Mouse (Mus musculus) liver, embryonic 15.5 days (tissue): ENCODE measurements around the gene Emilin2. TPM values are rescaled to one million over a fixed set of nuclear protein-coding genes. Genes with fewer than 3 reads are reported as not detected.

ENCODE experiments used
- ATAC-seq: fragments of 200-750 bp; cut with Nextera tagmentation; 2 replicates; pipeline ENCODE4 v1.8.0; 2017; ENCODE audit warnings: moderate number of reproducible peaks, mild to moderate bottlenecking, moderate library complexity; ENCODE audit not compliant: insufficient read depth
- H3K27ac ChIP-seq: fragments of 300-500 bp; sonication (generic); replicated peaks from 2 replicates; pipeline ENCODE4 v1.5.1; 2015; ENCODE audit warnings: mild to moderate bottlenecking, inconsistent platforms
- H3K27me3 ChIP-seq: fragments of 300-500 bp; sonication (generic); 2 replicates; pipeline ENCODE4 v1.6.1; 2015; ENCODE audit warnings: mild to moderate bottlenecking, inconsistent platforms
- H3K36me3 ChIP-seq: fragments of 300-500 bp; sonication (generic); replicated peaks from 2 replicates; pipeline ENCODE4 v1.6.1; 2015; ENCODE audit warnings: moderate library complexity, mild to moderate bottlenecking, inconsistent platforms
- H3K4me1 ChIP-seq: fragments of 300-500 bp; sonication (generic); replicated peaks from 2 replicates; pipeline ENCODE4 v1.6.1; 2015; ENCODE audit warnings: inconsistent platforms
- H3K4me2 ChIP-seq: fragments of 300-500 bp; sonication (generic); 2 replicates; pipeline ENCODE4 v1.6.1; 2015; ENCODE audit warnings: moderate library complexity, mild to moderate bottlenecking, inconsistent platforms
- H3K4me3 ChIP-seq: fragments of 300-500 bp; sonication (generic); replicated peaks from 2 replicates; pipeline ENCODE4 v1.5.1; 2015; ENCODE audit warnings: mild to moderate bottlenecking, inconsistent platforms
- H3K9ac ChIP-seq: fragments of 300-500 bp; sonication (generic); 2 replicates; pipeline ENCODE4 v1.6.1; 2015; ENCODE audit warnings: moderate library complexity, mild to moderate bottlenecking, inconsistent platforms
- H3K9me3 ChIP-seq: fragments of 300-500 bp; sonication (generic); replicated peaks from 2 replicates; pipeline ENCODE4 v1.6.1; 2016; ENCODE audit warnings: inconsistent platforms
- WGBS: fragments of 180-500 bp; shearing (Covaris S2); methylation state at CpG from one replicate; pipeline ENCODE4 v1.1.7; 2015; ENCODE audit warnings: mixed read lengths; ENCODE audit not compliant: insufficient replicate concordance; 5-methylcytosine and 5-hydroxymethylcytosine counted together
- polyA plus RNA-seq: library from polyadenylated mRNA; unstranded; fragments of >200 nt; fragmentation: Nextera tagmentation; extraction: Ambion mirVana; gene quantifications from 2 replicates; pipeline ENCODE4 v1.2.1, GENCODE M21; 2015

Emilin2 gene
- polyA plus RNA-seq, 1 experiment from 2014 or later: 23.9 TPM

DNA sequence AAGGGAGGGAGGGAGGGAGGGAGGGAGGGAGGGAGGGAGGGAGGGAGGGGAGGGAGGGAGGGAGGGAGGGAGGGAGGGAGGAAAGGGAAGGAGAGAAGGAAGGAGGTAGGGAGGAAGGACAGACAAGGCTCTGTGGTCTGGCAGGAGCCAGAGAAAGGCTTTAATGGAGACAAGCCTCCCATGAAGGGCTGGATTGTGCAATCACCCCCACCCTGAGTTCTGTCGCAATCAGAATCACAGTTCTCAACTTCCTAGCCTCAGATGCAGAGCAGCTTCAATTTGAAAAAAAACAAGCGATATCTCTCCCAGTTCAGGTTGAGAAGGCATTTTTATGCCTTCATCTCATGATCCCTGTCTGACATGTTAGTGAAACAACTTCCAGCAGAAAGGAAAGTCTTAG, 11.4 kb downstream of the Emilin2 start:
- H3K4me1 ChIP-seq: peaks cover 27% of the 10 kb centered on the region
- no peaks in the 10 kb centered on the region for H3K36me3 ChIP-seq
- no peak overlapping the region for H3K9ac ChIP-seq
- no peaks in the 10 kb centered on the region for H3K9me3 ChIP-seq
- WGBS: 44% methylated on average over 2 of the region's 2 CpGs
- no peak overlapping the region for H3K4me3 ChIP-seq
- H3K27ac ChIP-seq: peak overlapping the region; percentile 54; the same call in 1 of the 2 replicates
- no peak overlapping the region for H3K4me2 ChIP-seq
- no peaks in the 10 kb centered on the region for H3K27me3 ChIP-seq
- no peak for ATAC-seq

- peak; percentile 38; the same call in 1 of the 2 replicates for ATAC-seq
- Histone ChIP-seq H3K4me1 (peaks cover 32% of the 10 kb centered on the region), H3K36me3 (no peaks in the 10 kb centered on the region), H3K4me2 (no peak overlapping the region), H3K9ac (no peak overlapping the region), H3K27ac (peak overlapping the region; percentile 54), H3K4me3 (no peak overlapping the region), H3K9me3 (no peaks in the 10 kb centered on the region), H3K27me3 (no peaks in the 10 kb centered on the region)
- 56% methylated on average over 4 of the region's 4 CpGs for WGBS
Observed at GRCm38 (mm10) chr17:71299879-71300278, 11.9 kb downstream of the Emilin2 start.

DNA sequence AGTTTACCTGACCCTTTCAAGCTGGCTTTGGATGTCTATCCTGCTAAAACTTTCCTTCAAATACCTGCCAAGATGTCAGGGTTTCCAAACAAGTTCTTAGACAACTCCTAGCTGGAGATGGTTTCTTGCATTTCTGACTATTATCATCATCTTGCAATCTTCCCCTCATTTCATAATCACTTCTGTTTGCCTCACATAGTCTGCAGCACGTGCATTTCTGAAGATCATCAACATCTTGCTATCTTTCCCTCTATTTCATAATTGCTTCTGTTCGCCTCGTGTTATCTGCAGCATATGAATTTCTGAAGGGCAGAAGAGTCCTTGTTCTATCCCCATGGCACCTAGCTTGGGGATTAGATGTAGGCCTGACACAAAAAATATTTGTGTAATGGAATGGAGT, 17.2 kb downstream of the Emilin2 start:
- WGBS: 19% methylated on average over 3 of the region's 3 CpGs
- Histone ChIP-seq H3K27ac (peak overlapping the region; percentile 90), H3K27me3 (no peaks in the 10 kb centered on the region), H3K36me3 (no peaks in the 10 kb centered on the region), H3K4me1 (peaks cover 74% of the 10 kb centered on the region), H3K4me3 (no peak overlapping the region), H3K9ac (no peak overlapping the region), H3K4me2 (no peak overlapping the region), H3K9me3 (no peaks in the 10 kb centered on the region)
- no peak for ATAC-seq

GRCm38 (mm10) chr17:71292897-71293296, 18.9 kb downstream of the Emilin2 start:
- H3K4me1 ChIP-seq: peaks cover 91% of the 10 kb centered on the region
- peak overlapping the region; percentile 23 for H3K4me2 ChIP-seq
- no peak for ATAC-seq
- 30% methylated on average over 4 of the region's 4 CpGs for WGBS
- no peak overlapping the region for H3K9ac ChIP-seq
- H3K4me3 ChIP-seq: no peak overlapping the region
- H3K27ac ChIP-seq: peak overlapping the region; percentile 90
- no peaks in the 10 kb centered on the region for H3K27me3 ChIP-seq
- no peaks in the 10 kb centered on the region for H3K9me3 ChIP-seq
- no peaks in the 10 kb centered on the region for H3K36me3 ChIP-seq

- peak overlapping the region; percentile 90 for H3K27ac ChIP-seq
- H3K4me1 ChIP-seq: peaks cover 93% of the 10 kb centered on the region
- 42% methylated on average over 6 of the region's 6 CpGs for WGBS
- H3K9ac ChIP-seq: no peak overlapping the region
- peak overlapping the region; percentile 49 for H3K4me2 ChIP-seq
- no peak overlapping the region for H3K4me3 ChIP-seq
- no peaks in the 10 kb centered on the region for H3K9me3 ChIP-seq
- H3K27me3 ChIP-seq: no peaks in the 10 kb centered on the region
- H3K36me3 ChIP-seq: no peaks in the 10 kb centered on the region
- ATAC-seq: no peak
Observed at GRCm38 (mm10) chr17:71291897-71292420, 19.8 kb downstream of the Emilin2 start.

- 29% methylated on average over 7 of the region's 7 CpGs for WGBS
Observed at GRCm38 (mm10) chr17:71290486-71291410, 21.0 kb downstream of the Emilin2 start.

DNA sequence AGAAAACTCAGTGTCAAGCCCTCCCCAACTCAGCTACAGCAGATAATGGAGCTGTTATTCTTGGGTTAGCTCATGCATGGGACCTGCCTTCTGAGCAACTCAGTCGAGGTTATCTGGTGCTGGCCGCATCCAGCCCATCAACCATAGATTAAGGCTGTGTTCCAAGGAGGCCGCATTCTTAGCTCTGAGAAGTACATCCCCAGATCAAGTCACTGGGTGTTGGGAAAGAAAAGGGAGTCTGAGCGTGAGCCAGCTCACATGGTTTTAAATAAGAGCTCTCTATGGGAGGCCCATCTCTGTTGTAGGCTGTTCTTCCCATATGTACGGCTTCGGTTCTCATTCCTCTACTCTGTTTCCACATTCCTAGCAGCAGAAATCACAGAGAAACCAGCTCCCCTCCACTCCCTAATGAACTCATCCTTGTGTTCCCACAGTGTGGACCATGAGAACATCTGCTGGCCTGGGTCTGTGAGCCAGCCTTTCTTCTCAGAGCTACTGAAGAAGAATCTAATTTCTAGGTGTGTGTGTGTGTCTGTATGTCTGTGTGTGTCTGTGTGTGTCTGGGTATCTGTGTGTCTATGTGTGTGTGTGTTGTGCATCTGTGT, 22.1 kb downstream of the Emilin2 start:
- ATAC-seq: peak; percentile 49; the same call in 1 of the 2 replicates
- Histone ChIP-seq H3K36me3 (no peaks in the 10 kb centered on the region), H3K9me3 (no peaks in the 10 kb centered on the region), H3K4me1 (peaks cover 100% of the 10 kb centered on the region), H3K27ac (peak overlapping the region; percentile 90), H3K4me2 (peak overlapping the region; percentile 49), H3K9ac (peak overlapping the region; percentile 5; the same call in 1 of the 2 replicates), H3K4me3 (no peak overlapping the region), H3K27me3 (no peaks in the 10 kb centered on the region)
- WGBS: 38% methylated on average over 6 of the region's 6 CpGs

More at GRCm38 (mm10) chr17:71290486-71291410, 21.0 kb downstream of the Emilin2 start:
- Histone ChIP-seq H3K36me3 (no peaks in the 10 kb centered on the region), H3K27me3 (no peaks in the 10 kb centered on the region), H3K9ac (peak overlapping the region; percentile 43; the same call in 1 of the 2 replicates), H3K4me3 (no peak overlapping the region), H3K27ac (peak overlapping the region; percentile 90), H3K9me3 (no peaks in the 10 kb centered on the region), H3K4me2 (peak overlapping the region; percentile 49), H3K4me1 (peaks cover 98% of the 10 kb centered on the region)
- peak; percentile 89 for ATAC-seq

DNA sequence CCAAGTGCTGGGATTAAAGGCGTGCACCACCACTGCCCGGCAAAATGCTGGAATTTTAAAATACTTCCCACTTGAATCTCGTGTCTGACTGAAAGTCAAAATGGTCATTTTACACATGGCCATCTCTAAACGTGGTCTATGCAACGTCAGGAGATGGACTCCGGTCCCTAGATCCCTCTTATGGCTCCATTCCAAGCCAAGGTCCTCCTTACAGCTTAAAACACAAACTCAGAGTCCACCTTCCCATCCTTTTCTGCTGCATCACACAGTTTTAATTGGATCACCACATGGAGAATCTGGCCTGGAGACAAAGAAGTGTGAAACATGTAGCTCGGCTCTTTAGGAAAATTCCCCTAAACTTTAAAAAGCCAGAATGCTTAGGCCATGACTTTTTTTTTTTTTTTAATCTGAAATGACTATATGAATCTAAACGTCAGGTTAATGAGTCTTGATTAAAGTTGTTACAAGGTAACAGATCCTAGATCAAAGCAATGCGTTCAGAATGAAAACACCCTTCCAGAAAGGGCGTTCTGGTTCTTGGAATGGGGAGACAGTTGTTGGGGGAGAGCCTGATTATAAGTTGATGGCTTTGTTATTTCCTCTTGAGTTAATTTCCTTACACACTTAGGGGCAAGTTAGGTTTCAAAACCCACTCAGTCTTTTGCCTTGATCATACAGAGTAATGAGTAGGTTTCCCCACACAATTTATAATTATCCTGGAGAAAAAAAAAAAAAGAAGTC, 22.8 kb downstream of the Emilin2 start:
- Histone ChIP-seq H3K9ac (no peak overlapping the region), H3K27me3 (no peaks in the 10 kb centered on the region), H3K4me3 (no peak overlapping the region), H3K4me1 (peaks cover 100% of the 10 kb centered on the region), H3K36me3 (no peaks in the 10 kb centered on the region), H3K27ac (peak overlapping the region; percentile 90), H3K4me2 (peak overlapping the region; percentile 49), H3K9me3 (no peaks in the 10 kb centered on the region)
- no peak for ATAC-seq
- WGBS: 60% methylated on average over 10 of the region's 10 CpGs

DNA sequence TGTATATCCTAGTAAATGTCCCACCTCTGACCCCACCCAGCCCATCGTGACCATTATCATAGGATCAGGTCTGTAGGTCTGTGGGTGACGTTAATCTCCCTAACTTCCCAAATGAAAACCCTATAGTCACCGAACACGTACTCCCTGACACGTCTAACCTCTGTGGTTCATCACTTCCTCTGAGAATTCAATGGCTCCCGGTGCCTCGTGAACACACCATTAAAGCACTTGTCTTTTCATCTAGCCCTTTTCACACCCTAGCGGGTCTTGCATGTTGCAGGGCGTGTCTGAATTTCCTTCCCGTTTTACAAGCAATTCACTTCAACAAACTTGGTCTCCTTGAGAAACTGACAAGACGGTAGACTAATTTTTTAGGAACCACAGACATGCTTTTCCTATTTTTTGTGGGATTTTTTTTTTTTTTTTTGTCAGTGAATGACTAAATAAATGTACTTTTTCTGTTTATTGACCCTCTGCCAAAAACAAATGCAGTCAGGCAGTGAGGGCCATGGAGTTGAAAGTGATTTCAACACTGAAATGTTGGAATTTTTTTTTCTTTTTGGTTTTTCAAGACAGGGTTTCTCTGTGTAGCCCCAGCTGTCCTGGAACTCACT, 23.5 kb downstream of the Emilin2 start:
- Histone ChIP-seq H3K4me1 (peaks cover 96% of the 10 kb centered on the region), H3K4me2 (peak overlapping the region; percentile 21; the same call in 1 of the 2 replicates), H3K36me3 (no peaks in the 10 kb centered on the region), H3K9ac (no peak overlapping the region), H3K27ac (peak overlapping the region; percentile 90), H3K4me3 (no peak overlapping the region), H3K27me3 (no peaks in the 10 kb centered on the region), H3K9me3 (no peaks in the 10 kb centered on the region)
- WGBS: 19% methylated on average over 11 of the region's 11 CpGs
- no peak for ATAC-seq

DNA sequence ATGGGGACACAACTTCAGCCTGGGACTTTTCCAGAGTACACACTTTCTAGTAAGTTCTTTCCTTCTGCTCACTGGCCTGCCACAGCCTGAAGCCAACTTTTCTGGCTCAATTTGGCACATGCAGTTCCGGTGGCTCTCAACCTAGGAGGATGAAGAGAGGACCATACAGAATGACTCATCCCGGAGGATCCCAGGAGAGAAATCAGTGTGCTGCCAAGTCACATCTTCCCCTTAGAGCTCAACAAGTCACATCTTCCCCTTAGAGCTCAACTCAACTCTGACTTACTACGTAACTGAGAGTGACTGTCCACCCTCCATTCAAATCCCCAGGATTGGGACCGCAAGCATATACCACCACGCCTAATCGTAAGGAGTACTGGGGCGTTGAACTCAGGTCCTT, 24.2 kb downstream of the Emilin2 start:
- H3K9me3 ChIP-seq: no peaks in the 10 kb centered on the region
- 77% methylated on average over 7 of the region's 7 CpGs for WGBS
- H3K4me1 ChIP-seq: peaks cover 89% of the 10 kb centered on the region
- peak overlapping the region; percentile 21; the same call in 1 of the 2 replicates for H3K4me2 ChIP-seq
- no peak for ATAC-seq
- H3K9ac ChIP-seq: no peak overlapping the region
- no peaks in the 10 kb centered on the region for H3K27me3 ChIP-seq
- H3K4me3 ChIP-seq: no peak overlapping the region
- H3K36me3 ChIP-seq: no peaks in the 10 kb centered on the region
- peak overlapping the region; percentile 90 for H3K27ac ChIP-seq
